Mouse (Mus musculus) activated CD4-positive, CD25-positive, alpha-beta regulatory T cell, adult 4 months (primary cell): ENCODE data around the gene Wfdc16. TPM values are rescaled to one million over a fixed set of nuclear protein-coding genes. Genes with fewer than 3 reads are reported as not detected.
"Not testable (repeated sequence)": the region's sequence is repeated elsewhere in the genome, so short reads cannot be mapped to it uniquely, and the experiment has no call there.

Source experiments
- ATAC-seq: one replicate; pipeline ENCODE4 v1.8.0; 2017
- polyA plus RNA-seq, 2 experiments: library from polyadenylated mRNA; unstranded; fragments of 100-300 nt; shearing (Covaris generic); gene quantifications; one replicate each; pipeline ENCODE4 v1.2.1; 2017

Gene Wfdc16
- not detected for polyA plus RNA-seq

- ATAC-seq: no peak
Measured at GRCm38 (mm10) chr2:164638696-164639095, at the start of gene Wfdc16. Wfdc16 (minus strand) TSS chr2:164638796.

GRCm38 (mm10) chr2:164684807-164685206 lies 46.2 kb upstream of the Wfdc16 start, which contains the start of gene Wfdc13:
Wfdc13 (plus strand) TSS chr2:164685107.
- ATAC-seq: no peak

- no peak for ATAC-seq
Measured at GRCm38 (mm10) chr2:164679906-164680305, 41.3 kb upstream of the Wfdc16 start.

GRCm38 (mm10) chr2:164678848-164679625 lies 40.4 kb upstream of the Wfdc16 start:
- ATAC-seq: no peak

- ATAC-seq: no peak
Measured at GRCm38 (mm10) chr2:164676916-164677685, 38.5 kb upstream of the Wfdc16 start.

GRCm38 (mm10) chr2:164676103-164676502 lies 37.5 kb upstream of the Wfdc16 start:
- no peak for ATAC-seq

- ATAC-seq: no peak
Measured at GRCm38 (mm10) chr2:164673987-164674386, 35.4 kb upstream of the Wfdc16 start, which contains the start of gene Wfdc11. Wfdc11 (minus strand) TSS chr2:164674087.

- no peak for ATAC-seq
Measured at GRCm38 (mm10) chr2:164670938-164671337, 32.3 kb upstream of the Wfdc16 start.

- ATAC-seq: no peak
Measured at GRCm38 (mm10) chr2:164670261-164670660, 31.7 kb upstream of the Wfdc16 start.

- no peak for ATAC-seq
Measured at GRCm38 (mm10) chr2:164664851-164665250, 26.3 kb upstream of the Wfdc16 start.

GRCm38 (mm10) chr2:164656483-164656882 lies 17.9 kb upstream of the Wfdc16 start, which contains the start of gene Wfdc9:
Wfdc9 (minus strand) TSS chr2:164656583.
- ATAC-seq: no peak

- ATAC-seq: no peak
Measured at GRCm38 (mm10) chr2:164655858-164656257, 17.3 kb upstream of the Wfdc16 start, which contains the start of gene Wfdc10. Wfdc10 (plus strand) TSS chr2:164656046.

- ATAC-seq: no peak
Measured at GRCm38 (mm10) chr2:164641881-164642673, 3.5 kb upstream of the Wfdc16 start.

- ATAC-seq: no peak
Measured at GRCm38 (mm10) chr2:164641129-164641528, 2.5 kb upstream of the Wfdc16 start.

- no peak for ATAC-seq
Measured at GRCm38 (mm10) chr2:164635266-164635665, 3.3 kb downstream of the Wfdc16 start.

- no peak for ATAC-seq
Measured at GRCm38 (mm10) chr2:164621775-164622174, 16.8 kb downstream of the Wfdc16 start.

GRCm38 (mm10) chr2:164619050-164619449 lies 19.5 kb downstream of the Wfdc16 start:
- no peak for ATAC-seq

GRCm38 (mm10) chr2:164615386-164615785 lies 23.2 kb downstream of the Wfdc16 start:
- no peak for ATAC-seq

- ATAC-seq: not testable (repeated sequence)
Measured at GRCm38 (mm10) chr2:164613471-164613870, 25.1 kb downstream of the Wfdc16 start, which contains the start of the genes Wfdc6b and Wfdc8. Wfdc6b (plus strand) TSS chr2:164613522. Wfdc8 (minus strand) TSS chr2:164613626.

- ATAC-seq: no peak
Measured at GRCm38 (mm10) chr2:164608781-164609180, 29.8 kb downstream of the Wfdc16 start.

GRCm38 (mm10) chr2:164604411-164604810 lies 34.2 kb downstream of the Wfdc16 start:
- ATAC-seq: no peak

- ATAC-seq: no peak
Measured at GRCm38 (mm10) chr2:164603482-164603881, 35.1 kb downstream of the Wfdc16 start.
